Mouse (Mus musculus): Measurements from ENCODE around the gene Cd81. TPM values are rescaled to one million over a fixed set of nuclear protein-coding genes. Genes with fewer than 3 reads are reported as not detected.

Gene Cd81
- total and polyA plus RNA-seq, 3 experiments: 693 to 3,201 (median 716) TPM

GRCm38 (mm10) chr7:143070506-143071070 is 18.0 kb downstream of the Cd81 start:
- no peak for DNase-seq

- DNase-seq: no peak
Measured at GRCm38 (mm10) chr7:143072605-143073004, 20.1 kb downstream of the Cd81 start.

GRCm38 (mm10) chr7:143073086-143073485 is 20.5 kb downstream of the Cd81 start:
- no peak for DNase-seq

- no peak for DNase-seq
Measured at GRCm38 (mm10) chr7:143075394-143075793, 22.9 kb downstream of the Cd81 start.

GRCm38 (mm10) chr7:143077351-143077750 is 24.8 kb downstream of the Cd81 start:
- no peak for DNase-seq

- DNase-seq: no peak
Measured at GRCm38 (mm10) chr7:143082024-143082423, 29.5 kb downstream of the Cd81 start.

GRCm38 (mm10) chr7:143083708-143084107 is 31.2 kb downstream of the Cd81 start:
- DNase-seq: no peak

- peak; percentile 71 for DNase-seq
Measured at GRCm38 (mm10) chr7:143086366-143086765, 33.8 kb downstream of the Cd81 start.

GRCm38 (mm10) chr7:143087070-143087579 is 34.6 kb downstream of the Cd81 start:
- DNase-seq: no peak

- DNase-seq: no peak
Measured at GRCm38 (mm10) chr7:143093847-143094246, 41.3 kb downstream of the Cd81 start.

- DNase-seq: peak; percentile 61
Measured at GRCm38 (mm10) chr7:143094592-143095553, 42.3 kb downstream of the Cd81 start, which contains the start of gene Trpm5. Trpm5 (minus strand) TSS chr7:143094642.

- no peak for DNase-seq
Measured at GRCm38 (mm10) chr7:143095554-143095907, 43.0 kb downstream of the Cd81 start.

- no peak for DNase-seq
Measured at GRCm38 (mm10) chr7:143100759-143101158, 48.2 kb downstream of the Cd81 start.

- no peak for DNase-seq
Measured at GRCm38 (mm10) chr7:143105258-143105897, 52.8 kb downstream of the Cd81 start.

- no peak for DNase-seq
Measured at GRCm38 (mm10) chr7:143106062-143106461, 53.5 kb downstream of the Cd81 start, which contains the start of gene Kcnq1. Kcnq1 (plus strand) TSS chr7:143106362.

- peak; percentile 58 for DNase-seq
Measured at GRCm38 (mm10) chr7:143106672-143107465, 54.3 kb downstream of the Cd81 start.

GRCm38 (mm10) chr7:143108200-143108599 is 55.7 kb downstream of the Cd81 start:
- DNase-seq: no peak

- no peak for DNase-seq
Measured at GRCm38 (mm10) chr7:143108996-143109660, 56.6 kb downstream of the Cd81 start.

GRCm38 (mm10) chr7:143109696-143110095 is 57.2 kb downstream of the Cd81 start:
- no peak for DNase-seq

GRCm38 (mm10) chr7:143110803-143111202 is 58.3 kb downstream of the Cd81 start:
- DNase-seq: no peak

GRCm38 (mm10) chr7:143111719-143112118 is 59.2 kb downstream of the Cd81 start:
- no peak for DNase-seq

Data from adrenal gland, adult 2 months (tissue).